Mouse (Mus musculus) adrenal gland, postnatal 25 days (tissue): ENCODE results near the gene Cd28. TPM values are rescaled to one million over a fixed set of nuclear protein-coding genes. Genes with fewer than 3 reads are reported as not detected.
"Not testable (repeated sequence)": the region's sequence is repeated elsewhere in the genome, so short reads cannot be mapped to it uniquely, and the experiment has no call there.

Experiments used
- DNase-seq: peaks from one replicate; pipeline ENCODE4 v3.0.0; 2021; ENCODE audit warnings: mixed read lengths
- total RNA-seq: library from RNA; stranded (reverse); gene quantifications from 2 replicates; pipeline ENCODE4 v1.2.3, GENCODE M21; 2021

Gene Cd28
- total RNA-seq, 1 experiment from 2014 or later: 0.58 TPM

DNA sequence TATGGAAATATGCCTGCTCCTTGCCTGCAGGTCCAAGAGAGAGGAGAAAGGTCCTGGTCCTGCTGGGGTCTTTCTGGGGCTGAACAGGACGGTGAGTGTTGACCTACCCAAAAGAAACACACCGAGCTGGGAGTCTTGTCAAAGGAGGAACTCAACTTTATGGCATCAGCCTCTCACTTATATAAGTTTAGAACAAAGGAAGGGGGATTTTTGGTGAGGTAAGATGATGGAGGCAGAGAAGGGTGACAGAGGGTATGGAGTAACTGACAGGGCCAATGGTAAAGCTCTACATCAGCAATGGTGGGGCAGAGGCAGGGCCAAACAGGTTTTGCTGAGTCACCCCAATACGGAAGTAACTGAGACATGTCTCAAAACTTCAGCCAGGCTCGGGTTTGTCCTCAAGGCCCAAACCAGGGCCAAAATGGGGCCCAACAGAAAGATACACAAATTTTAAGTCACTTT is 84.6 kb downstream of the Cd28 start:
- DNase-seq: no peak

DNA sequence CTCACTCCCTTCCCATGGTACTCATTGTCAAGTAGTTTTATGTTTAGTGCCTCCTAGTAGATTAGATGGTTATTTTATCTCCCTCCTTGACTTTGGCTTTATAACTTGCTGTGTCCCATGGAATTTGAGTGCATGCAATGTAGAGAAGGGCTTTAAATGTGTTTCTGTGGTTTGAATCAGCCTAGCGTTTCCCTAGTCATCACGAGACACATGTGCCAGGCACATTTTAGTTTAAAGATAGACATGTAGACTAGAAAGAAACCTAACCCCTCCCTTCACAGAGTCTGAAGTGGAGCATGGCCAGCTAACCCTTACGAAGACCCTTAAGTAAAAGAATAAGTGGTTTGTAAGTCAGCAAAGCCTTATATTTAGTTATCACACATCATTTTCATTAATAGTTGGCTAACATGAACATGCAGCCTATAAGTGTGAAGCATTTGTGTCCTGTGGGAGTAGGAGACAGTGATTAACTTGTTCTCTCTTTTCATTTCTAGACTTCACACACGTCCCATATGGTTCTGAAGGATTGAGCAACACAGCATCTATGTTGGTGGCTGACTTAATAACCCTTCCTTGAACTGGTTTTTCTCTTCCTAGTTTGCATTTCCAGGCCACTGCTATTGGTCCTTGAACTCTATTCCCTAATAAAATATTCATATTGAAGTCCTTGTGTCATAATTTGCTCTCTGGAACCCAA is 86.7 kb downstream of the Cd28 start:
- no peak for DNase-seq

DNA sequence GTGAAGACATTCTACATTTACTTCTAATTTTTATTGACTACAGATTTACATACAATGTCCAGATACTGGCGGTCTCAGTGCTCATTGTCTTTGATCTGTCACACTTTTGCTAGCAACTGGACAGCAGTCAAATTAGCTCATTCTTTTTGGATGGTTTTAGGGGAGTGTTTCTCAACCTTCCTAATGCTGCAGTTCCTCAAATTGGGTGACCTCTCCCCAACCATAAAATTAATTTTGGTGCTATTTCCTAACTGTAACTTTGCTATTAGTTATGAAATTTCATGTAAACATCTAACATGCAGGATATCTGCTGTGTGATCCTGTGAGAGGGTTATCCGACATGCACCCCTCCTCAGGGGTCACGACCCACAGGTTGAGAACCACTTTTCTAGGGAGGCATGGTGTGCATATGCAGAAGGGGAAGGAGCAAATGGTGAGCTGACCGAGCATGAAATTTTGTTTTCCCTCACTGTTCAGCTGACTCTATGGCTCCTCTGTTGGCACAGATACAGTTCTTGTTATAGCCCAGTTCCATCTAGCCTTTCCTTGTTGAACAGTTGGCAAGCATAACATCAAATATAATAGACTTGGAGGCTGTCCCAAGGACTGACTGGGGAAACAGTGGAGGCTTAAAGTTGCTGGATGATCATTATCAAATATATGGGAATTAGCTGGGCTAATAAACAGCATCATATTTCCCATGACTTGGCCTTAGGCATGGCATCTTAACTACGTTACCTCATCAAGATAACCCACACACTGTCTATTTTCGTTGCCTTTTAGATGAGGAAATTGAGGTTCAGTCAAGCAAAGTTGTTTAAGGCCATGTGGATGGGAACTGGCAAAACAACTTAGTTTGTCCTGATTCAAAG is 87.5 kb downstream of the Cd28 start:
- DNase-seq: no peak

DNA sequence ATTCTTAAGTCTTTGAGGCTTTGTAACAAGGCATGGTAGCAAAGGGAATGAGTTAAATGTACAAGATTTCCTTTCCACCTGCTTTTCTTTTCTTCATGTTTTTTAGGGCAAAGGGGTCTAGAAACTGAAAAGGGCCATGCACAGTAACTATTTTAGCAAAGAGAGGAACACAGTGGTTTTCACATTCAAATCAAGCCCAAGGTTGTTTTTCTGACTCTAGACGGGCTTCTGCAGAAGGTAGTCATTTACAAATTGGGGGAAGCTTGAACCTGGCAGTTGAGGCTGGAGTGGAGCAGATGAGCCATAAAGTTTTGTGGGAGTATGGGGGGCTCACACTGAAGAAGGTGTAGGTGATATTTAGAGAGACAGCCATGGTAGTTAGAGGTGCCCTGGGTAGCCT is 88.6 kb downstream of the Cd28 start:
- DNase-seq: no peak

DNA sequence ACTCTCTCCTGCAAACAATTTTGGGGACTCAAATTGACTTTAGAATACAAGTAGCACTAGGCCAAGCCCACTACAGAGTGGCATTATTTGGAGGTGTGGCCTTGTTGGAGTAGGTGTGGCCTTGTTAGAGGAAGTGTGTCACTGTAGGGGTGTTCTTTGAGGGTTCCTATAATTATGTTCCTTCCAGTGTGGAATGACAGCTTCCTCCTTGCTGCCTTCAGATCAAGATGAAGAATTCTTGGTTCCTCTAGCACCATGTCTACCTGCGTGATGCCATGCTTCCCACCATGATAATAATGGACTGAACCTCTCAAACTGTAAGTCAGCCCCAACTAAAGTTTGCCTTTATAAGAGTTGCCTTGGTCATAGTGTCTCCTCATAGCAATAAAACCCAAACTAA is 91.1 kb downstream of the Cd28 start:
- DNase-seq: no peak

DNA sequence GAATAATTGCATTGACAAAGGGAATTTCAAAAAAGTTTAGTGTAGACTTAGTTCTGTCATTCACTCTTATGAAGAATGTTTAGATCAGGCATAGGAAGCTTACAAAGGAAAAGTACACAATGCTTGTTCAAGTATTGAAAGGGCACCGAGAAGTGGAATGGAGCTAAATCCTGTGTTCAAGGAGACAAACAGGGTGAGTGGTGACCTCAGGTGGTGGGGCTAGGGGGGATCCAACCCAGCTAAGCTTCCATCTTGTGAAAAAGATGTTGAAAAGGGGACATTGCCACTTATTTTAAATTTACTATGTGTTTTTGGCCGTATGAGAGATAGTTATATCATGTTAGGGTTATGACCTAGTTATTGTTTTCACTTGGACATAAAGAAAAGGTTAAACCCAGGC is 91.9 kb downstream of the Cd28 start:
- no peak for DNase-seq

DNA sequence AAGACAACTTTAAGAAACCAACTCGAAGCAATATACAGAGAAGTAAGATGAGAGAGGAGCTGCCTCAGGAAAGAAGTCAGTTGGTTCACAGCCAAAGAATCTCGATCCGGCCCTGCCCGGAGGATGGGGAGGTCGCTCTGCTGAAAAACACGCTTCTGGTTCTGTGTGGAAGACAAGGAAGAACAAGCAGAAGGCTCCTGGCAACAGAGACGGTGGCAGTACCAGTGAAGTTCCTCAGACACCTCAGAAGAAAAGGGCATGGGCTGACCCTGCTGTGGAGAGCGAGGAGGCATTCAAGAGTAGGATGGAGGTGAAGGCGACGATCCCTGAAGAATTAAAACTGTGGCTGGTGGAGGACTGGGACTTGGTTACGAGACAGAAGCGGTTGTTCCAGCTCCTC is 92.6 kb downstream of the Cd28 start:
- DNase-seq: no peak

DNA sequence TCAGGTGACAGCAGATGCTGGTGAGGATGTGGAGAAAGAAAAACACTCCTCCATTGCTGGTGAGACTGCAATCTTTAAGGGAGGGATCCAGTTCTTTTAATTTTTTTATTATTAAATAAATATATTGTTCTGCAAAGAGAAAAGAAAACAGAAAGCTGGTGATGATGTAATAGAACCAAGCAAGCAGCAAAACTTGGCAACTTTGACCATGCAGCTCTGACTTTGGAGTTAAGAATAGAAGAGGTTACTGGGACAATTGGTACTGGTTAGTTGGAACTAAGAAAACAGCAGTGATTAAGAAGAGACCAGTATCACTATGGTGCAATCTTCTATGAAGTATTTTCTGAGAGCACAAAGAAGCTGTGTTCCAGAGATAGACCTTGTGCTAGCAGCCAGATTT is 94.2 kb downstream of the Cd28 start:
- no peak for DNase-seq

DNA sequence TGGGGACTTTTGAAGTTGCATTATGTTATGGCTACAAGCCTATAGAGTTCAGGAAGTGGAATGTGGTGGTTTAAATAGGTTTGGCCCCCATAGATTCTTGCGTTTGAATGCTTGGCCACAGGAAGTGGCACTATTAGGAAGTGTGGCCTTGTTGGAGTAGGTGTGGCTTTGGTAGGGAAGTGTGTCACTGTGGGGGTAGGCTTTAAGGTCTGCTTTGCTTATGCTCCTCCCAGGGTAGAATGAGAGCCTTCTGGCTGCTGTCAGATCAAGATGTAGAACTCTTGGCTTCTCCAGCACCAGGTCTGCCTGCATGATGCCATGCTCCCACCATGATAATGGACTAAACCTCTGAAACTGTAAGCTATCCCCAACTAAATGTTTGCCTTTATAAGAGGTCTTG is 95.4 kb downstream of the Cd28 start:
- DNase-seq: no peak

DNA sequence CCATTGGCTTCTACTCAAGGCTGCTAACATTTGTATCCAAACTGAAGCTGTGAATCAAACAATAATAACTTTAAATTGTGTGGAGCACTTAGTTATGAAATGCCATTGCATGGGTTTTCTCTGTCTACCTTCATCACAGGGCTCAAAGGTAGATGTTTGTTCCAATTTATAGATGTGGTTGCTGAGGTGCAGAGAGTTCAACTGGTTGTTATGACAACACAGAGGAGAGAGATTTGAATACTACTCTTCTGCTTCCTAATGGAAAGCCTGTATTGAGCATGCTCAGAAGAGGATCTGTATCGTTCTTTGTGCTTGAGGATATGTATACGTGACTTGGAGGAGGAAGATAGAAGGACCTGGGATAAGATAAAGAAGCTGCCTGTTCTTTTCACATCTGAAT is 96.8 kb downstream of the Cd28 start:
- no peak for DNase-seq

DNA sequence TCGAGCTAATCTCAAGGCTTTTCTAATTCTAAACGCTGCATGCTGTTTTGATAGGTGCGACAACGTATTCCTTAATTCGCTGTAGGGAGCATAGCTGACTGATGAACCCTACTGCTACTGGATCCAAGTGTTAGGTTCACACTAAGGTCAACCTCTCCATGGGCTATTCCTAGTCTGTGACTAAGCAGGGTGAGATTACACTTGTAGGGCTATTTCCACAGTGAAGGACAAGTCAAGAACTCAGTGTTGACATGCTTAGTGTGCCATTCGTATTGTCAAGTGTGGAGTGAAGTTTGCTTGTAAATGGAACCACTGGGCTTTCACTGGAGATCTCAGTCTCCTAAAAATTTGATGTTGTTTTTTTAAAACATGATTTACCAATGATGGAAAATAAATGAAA is 99.3 kb downstream of the Cd28 start:
- DNase-seq: no peak

DNA sequence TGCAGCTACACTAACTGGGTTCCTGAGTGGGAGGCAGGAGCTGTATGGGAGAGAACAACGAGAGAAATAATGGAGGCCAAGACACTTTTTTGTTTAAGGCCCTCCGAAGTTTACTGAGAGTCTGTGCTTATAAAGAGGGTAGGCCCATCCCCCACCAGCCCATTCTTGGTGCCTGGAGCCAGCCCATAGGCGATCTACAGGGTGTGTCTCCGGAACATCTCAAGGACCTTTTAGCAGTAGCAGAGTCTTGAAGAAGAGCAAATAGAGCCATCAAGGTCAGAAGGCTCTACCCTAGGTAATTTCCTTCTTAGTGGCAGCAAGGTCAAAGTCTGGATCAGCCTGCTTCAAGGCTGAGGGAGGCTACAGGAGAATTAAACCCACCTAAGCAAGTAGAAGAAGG is 101.9 kb downstream of the Cd28 start:
- not testable (repeated sequence) for DNase-seq

DNA sequence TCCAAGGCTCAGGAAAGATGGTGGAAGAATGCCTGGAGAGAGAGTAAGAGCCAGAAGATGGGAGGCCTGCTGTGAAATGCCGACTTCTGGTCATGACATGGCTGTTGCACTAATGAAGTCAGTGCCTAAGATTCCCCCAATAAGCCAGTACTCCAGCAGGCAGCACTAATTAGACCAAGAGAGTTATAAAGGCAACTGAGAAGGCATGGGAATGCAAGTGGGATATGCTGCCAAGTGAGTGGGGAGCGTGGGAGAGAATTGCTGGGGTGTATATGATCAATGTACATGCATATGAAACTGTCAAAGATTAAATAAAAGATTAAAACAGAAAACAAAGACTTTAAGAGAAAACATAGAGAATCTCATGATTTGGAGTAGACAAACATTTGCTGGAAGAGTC is 103.4 kb downstream of the Cd28 start:
- DNase-seq: no peak

DNA sequence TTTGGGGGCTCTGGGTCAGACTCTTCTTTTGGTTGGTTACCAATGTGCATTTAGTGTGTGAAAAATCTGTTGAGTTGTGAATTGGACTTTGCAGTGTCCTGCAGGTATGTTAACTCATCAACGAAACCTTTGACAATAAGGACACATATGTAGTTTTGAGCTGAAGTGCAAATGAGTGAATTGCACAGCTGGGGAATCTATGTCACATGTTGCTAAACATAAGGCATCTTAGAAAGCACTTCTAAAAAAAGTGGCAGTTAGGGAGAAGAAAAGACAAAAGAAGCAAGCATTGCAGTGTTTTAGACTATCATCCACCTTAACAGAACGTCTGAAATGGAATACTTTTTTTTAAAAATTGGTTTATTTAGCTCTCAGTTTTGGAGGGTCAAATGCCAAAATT is 104.4 kb downstream of the Cd28 start:
- DNase-seq: no peak

DNA sequence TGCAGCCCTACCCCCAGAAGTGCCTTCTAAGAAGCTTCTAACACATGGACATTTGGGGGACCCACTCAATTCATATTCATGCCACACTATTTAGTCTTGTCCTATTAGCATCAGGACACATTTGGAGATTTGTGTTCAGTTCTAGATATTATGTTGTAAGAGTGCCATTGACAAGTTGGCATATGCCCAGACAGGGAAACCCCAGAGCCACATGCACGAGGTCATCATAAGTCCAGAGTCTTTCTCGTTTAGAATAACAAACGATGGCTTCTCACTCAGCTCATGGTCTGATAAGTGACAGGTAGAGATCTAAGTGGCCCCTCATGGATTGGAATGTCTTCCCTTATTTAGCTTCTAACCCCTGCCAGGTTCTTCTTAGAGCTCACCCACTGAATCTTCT is 105.0 kb downstream of the Cd28 start:
- DNase-seq: no peak

Other genes starting within 250 kb of the Cd28 start
- 89.9 and 119 TPM in 2 replicates for gene Raph1, start 149.7 kb upstream of the Cd28 start, total RNA-seq
- 0.64 TPM in 1 of 2 replicates, not detected in the other for gene Ctla4, start 170.2 kb downstream of the Cd28 start, total RNA-seq